Mouse (Mus musculus): ENCODE results near the gene Mcpt2.
"Not testable (repeated sequence)": the region's sequence is repeated elsewhere in the genome, so short reads cannot be mapped to it uniquely, and the experiment has no call there.

Gene Mcpt2

DNA sequence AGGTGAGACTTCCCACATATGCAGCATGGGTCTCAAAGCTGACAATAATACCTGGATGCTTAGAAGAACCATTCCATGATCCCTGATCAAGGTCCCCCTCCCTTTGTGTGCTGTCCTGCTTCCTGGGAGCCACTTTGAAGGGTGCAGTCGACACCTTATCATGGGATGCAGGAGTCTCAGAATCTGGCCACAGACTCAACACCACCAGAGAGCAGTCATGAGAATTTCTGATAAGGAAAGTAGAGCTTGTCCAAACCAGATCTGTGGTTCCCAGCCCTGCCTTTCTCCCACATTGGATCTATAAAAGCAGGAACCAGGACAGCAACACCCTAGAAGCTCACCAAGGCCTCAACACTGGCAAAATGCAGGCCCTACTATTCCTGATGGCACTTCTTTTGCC is at the start of gene Mcpt2:
Mcpt2 (plus strand) TSS at position 250 of the 400 bp plus-strand sequence.
- not testable (repeated sequence) for DNase-seq (ENCODE audit: extremely low read depth, insufficient read length, low spot score)

DNA sequence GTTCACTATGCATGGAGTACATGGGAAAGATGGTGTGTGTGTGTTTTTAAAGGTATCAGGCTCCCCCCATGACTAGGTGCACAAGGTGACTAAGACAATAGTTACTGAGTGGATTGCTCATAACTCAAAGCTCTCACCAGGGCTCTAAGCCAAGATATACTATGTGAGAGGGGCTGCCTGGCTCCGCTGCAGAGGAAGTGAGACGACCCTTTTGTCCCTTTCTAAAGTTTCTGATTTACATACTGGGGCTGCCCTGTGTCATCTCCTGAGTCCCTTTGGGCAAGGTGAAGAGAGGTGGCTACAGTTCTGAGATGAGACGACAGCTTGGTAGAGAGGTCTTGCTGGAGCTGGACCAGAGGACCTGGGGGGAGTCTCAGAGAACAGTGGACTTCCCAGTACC is 28.7 kb upstream of the Mcpt2 start:
- no peak for DNase-seq (ENCODE audit: extremely low read depth, insufficient read length, low spot score)

DNA sequence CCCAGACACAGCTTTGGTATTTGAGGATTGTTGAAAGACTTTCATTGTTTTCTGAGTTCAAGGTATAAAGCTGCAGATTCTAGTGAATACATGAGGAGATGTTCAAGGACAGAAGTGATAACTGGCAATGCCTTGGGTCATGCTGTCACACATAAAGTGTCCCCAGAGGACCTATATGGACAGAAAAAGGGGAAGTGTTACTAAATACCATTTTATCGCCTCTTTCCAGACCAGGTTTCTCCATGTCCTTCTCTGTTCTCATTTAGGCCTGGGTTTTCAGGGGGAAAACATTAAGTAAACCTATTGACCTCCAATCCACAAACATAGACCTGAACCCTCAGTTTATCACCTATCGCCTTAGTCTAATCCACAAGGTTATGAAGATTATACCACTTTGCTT is 27.9 kb upstream of the Mcpt2 start:
- DNase-seq (ENCODE audit: extremely low read depth, insufficient read length, low spot score), result no peak

DNA sequence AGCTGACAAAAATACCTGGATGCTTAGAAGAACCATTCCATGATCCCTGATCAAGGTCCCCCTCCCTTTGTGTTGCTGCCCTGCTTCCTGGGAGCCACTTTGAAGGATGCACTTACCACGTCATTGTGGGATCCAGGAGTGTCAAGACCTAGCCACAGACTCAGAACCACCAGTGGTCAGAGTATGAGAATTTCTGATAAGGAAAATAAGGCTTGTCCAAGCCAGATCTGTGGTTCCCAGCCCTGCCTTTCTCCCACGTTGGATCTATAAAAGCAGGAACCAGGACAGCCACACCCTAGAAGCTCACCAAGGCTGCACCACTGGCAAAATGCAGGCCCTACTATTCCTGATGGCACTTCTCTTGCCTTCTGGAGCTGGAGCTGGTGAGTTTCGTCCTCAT is 24.2 kb upstream of the Mcpt2 start, which contains the start of gene Mcpt1:
Mcpt1 (plus strand) TSS at position 301 of the 400 bp plus-strand sequence.
- DNase-seq (ENCODE audit: extremely low read depth, insufficient read length, low spot score), result not testable (repeated sequence)

DNA sequence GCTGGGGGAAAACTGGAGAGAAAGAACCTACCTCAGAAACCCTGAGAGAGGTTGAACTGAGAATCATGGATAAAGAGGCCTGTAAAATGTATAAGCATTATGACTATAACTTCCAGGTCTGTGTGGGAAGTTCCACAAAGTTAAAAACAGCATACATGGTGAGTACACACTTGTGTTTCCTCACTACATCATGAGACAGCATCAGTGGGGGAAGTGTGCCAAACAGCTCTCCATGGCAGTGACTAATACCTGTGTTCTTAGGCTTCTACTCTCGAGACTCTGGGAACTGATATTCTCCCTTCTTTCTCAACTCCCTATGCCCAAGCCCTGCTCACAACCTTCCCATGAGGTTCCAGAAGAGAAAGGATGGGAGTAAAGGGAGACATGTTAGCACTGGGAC is 22.4 kb upstream of the Mcpt2 start:
- no peak for DNase-seq (ENCODE audit: extremely low read depth, insufficient read length, low spot score)

DNA sequence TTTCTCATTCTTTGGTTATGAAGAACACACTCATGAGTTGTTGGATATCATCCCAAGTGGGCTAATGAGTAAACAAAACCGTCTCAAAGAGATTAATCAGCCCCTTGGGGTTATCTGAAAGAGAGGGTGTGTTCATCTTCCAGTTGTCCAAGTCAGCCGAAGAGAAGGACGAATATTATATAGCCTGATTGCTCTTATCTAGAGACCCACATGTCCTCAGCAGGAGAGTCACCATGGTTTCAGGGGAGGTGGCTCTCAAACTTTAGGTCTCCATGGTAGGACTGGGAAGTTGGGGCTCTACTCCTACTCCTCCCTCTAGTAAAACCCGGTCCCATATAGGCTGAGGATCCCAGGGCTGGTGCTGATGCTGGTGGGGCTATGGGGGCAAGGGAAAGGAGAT is 20.5 kb upstream of the Mcpt2 start:
- not testable (repeated sequence) for DNase-seq (ENCODE audit: extremely low read depth, insufficient read length, low spot score)

DNA sequence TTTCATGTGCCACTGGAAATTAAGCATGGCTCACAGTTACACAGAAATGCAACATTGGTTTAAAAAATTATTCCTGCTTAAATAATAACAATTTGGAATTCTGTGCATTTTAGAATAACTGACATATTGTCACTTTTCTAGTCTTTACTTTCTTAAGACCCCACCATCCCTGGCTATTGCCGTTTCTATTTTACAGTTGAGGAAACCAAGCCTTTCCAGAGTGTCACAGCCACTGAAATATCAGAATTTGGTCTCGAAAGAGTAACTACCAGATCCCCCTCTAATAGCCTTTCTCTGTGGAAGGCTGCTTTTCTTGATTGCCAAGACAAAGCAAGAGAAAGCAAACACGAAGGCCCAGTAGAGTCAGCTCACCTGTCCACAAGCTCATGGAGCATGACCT is 11.4 kb upstream of the Mcpt2 start, which contains the start of gene Mcpt9:
Mcpt9 (minus strand) TSS at position 101 of the 400 bp plus-strand sequence.
- DNase-seq (ENCODE audit: extremely low read depth, insufficient read length, low spot score), result not testable (repeated sequence)

DNA sequence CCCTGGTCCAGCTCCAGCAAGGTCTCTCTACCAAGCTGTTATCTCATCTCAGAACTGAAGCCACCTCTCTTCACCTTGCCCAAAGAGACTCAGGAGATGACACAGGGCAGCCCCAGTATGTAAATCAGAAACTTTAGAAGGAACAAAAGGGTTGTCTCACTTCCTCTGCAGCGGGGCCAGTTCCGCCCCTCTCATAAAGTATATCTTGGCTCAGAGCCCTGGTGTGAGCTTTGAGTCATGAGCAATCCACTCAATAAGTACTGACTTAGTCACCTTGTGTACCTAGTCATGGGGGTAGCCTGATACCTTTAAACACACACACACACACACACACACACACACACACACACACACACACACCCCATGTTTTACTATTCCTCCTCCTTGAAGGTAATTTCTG is 7.4 kb upstream of the Mcpt2 start:
- peak; percentile 20 for DNase-seq (ENCODE audit: extremely low read depth, insufficient read length, low spot score)

DNA sequence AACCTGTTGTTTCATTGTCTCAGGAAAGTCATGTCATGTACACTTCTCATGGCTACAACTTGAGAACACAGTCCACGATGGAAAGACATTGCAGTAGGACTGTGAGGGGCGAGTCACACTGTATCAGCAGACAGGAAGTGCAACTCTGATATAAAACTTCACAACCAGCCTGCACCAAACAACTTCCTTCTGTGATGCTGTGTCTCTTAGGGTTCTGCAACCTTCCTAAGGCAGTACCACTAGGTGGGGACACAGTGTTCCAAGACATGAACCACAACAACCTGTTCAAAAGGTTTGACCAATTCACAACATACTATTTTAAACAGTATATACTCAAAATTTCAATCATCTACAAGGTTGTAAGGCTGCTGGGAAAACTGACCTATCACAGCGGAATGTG is 13.6 kb downstream of the Mcpt2 start:
- DNase-seq (ENCODE audit: extremely low read depth, insufficient read length, low spot score), result no peak

DNA sequence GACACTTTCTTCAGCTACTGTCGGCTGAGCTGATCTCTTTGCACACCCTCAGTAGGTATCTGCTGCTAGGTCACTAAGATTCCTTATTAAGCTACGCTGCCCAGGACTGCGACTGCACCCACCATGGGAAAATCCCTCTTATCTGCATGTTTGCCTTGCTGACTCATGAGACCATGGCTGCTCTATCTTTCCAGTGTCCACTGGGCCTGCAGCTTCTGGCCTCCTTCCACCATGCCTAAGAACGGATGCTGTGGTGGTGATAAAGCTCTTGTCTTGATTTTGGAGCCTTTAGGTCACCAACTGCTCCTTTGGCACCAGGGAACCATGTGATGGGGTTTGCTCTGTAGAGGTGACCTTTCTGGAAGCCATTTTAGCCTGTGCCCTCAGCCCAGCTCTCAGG is 15.9 kb downstream of the Mcpt2 start:
- DNase-seq (ENCODE audit: extremely low read depth, insufficient read length, low spot score), result no peak

DNA sequence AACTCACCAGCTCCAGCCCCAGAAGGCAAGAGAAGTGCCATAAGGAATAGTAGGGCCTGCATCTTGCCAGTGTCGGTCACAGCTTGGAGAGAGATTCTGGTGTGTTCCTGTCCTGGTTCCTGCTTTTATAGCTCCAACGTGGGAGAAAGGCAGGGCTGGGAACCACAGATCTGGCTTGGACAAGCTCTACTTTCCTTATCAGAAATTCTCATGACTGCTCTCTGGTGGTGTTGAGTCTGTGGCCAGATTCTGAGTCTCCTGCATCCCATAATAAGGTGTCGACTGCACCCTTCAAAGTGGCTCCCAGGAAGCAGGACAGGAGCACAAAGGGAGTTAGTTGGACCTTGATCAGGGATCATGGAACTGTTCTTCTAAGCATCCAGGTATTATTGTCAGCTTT is 20.4 kb downstream of the Mcpt2 start, which contains the start of gene Mcpt4:
Mcpt4 (minus strand) TSS at position 101 of the 400 bp plus-strand sequence.
- DNase-seq (ENCODE audit: extremely low read depth, insufficient read length, low spot score), result not testable (repeated sequence)

DNA sequence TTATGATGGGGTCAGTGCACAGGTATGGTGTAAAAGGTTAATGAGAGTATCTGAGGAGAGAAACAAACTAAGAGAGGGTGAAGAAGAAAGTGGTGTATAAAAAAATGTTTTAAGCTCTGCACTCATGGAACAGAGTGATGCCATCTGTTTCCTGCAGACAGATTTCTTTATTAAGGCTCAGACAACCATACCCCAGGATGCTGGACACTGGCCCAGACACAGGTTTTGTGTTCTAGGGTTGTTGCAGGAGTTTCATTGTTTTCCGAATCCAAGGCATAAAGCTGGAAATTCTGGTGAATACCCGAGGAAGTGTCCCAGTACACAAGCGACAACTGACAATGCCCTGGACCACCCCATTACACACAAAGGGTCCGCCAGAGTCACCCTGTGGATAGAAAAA is 40.2 kb downstream of the Mcpt2 start:
- no peak for DNase-seq (ENCODE audit: extremely low read depth, insufficient read length, low spot score)

DNA sequence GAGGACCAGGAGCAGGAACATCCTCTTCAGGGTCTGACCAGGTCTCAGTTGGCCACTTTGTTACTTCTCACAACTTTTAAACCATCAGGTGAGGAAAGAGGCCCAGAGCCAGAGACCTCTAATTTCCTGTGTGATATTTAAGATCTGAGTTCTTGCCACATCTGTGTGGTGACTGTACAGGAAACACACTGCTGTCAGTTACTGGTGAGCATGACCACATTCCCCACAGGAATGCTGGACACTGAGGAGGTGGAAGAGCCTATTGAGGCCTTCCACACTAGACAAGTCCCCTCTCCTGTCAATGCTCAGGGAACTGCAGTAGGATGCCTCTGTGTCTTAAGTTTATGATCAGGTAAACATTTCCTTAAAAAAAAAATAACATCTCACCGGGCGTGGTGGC is 43.3 kb downstream of the Mcpt2 start, which contains the start of gene Mcpt8:
Mcpt8 (minus strand) TSS at position 107 of the 400 bp plus-strand sequence.
- DNase-seq (ENCODE audit: extremely low read depth, insufficient read length, low spot score), result peak; percentile 32

DNA sequence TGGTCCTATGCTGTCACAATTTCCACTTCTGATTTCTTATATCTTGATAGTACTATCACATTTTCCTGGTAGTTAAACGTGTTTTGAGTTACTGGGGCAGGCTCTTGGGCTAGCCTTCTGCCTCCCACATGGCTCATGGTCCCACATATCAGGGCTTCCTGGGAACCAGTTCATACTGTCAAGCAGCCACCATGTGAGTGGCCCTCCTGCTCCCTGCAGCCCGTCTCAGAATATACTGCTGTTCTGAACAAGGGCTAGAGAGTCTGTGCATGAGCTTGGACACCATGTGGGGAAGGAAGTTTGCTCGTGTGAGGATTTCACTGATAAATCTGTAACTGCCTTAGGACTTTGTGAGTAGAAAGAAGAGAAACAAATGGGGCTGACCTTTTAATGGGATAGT is 44.9 kb downstream of the Mcpt2 start:
- DNase-seq (ENCODE audit: extremely low read depth, insufficient read length, low spot score), result no peak

DNA sequence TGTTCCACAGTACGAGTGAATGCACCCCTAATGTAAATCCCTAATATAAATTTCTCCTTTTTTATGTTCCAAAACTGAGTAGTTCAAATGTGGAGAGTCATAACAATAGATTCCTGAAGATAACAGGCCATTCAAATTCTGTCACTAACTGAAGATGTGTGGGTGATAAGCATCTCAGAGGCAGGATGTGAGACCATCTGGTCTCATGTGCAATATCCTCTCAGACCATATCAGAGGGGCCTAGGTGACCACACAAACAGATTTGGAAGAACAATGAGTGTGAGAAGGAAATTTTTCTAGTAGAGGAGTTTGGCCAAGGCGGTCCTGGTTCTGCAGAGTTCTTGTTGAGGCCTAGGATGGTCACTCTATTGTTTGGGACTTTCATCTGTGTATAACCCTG is 51.5 kb downstream of the Mcpt2 start:
- DNase-seq (ENCODE audit: extremely low read depth, insufficient read length, low spot score), result no peak

Measured in 3134 (cell line).